Mouse (Mus musculus): ENCODE data around the gene Scamp3. TPM values are rescaled to one million over a fixed set of nuclear protein-coding genes. Genes with fewer than 3 reads are reported as not detected.

The Scamp3 gene
- total and polyA plus RNA-seq, 3 experiments = 4.5 to 72.7 (median 12.5) TPM

DNA sequence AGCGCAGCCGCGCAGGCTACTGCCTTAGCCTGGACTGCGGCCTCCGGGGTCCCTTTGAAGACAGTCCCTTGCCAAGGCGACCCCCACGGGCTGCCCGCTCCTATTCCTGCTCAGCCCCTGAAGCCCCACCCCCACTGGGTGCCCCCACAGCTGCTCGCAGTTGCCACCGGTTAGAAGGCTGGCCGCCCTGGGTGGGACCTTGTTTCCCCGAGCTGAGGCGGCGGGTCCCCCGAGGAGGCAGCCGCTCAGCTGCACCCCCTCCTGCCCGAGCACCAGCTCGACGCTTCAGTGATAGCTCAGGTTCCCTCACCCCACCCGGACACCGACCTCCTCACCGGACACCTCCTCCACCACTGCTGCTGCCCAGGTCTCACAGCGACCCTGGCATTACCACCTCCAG, 9.9 kb downstream of the Scamp3 start:
- Histone ChIP-seq H3K9ac (ENCODE audit: insufficient read depth, low read depth) (no peak overlapping the region), H3K27ac (ENCODE audit: insufficient read depth, low read depth) (no peak overlapping the region), H3K9me3 (replicated peaks; ENCODE audit: low read length) (no peaks in the 10 kb centered on the region), H3K4me2 (ENCODE audit: insufficient read depth, low read depth, poor library complexity, severe bottlenecking) (no peak overlapping the region), H3K4me3 (replicated peaks in 1 of 3; ENCODE audit: low read depth in 2 of 3, low read length in 2 of 3, poor library complexity in 1 of 3) (no peak overlapping the region), H3K4me1 (ENCODE audit: control insufficient read depth in 1 of 2, insufficient read depth in 2 of 2) (no peaks in the 10 kb centered on the region), H3K27me3 (replicated peaks) (no peaks in the 10 kb centered on the region), H3K36me3 (replicated peaks in 1 of 2; ENCODE audit: control insufficient read depth in 1 of 2, insufficient read depth in 1 of 2, low read length in 1 of 2) (peaks cover 32 to 84% of the 10 kb centered on the region in 2 experiments), H3K79me2 (replicated peaks; ENCODE audit: control insufficient read depth, extremely low read depth, insufficient read depth, poor library complexity, severe bottlenecking) (no peaks in the 10 kb centered on the region)
- no peak for DNase-seq (ENCODE audit: extremely low read depth)
- TF ChIP-seq ETS1 (conservative IDR thresholded peaks at IDR 0.05; ENCODE audit: low read depth, low read length) (no peak), ZNF384 (IDR thresholded peaks at IDR 0.05; ENCODE audit: low read depth, low read length) (no peak), KAT2A (IDR thresholded peaks at IDR 0.05; ENCODE audit: insufficient replicate concordance, low read length) (no peak), E2F4 (IDR thresholded peaks at IDR 0.05; ENCODE audit: insufficient replicate concordance, low read depth, low read length) (no peak), JUND (conservative IDR thresholded peaks at IDR 0.05; ENCODE audit: low read depth, low read length) (no peak), TBP (conservative IDR thresholded peaks at IDR 0.05; ENCODE audit: low read depth, low read length) (no peak), POLR2AphosphoS2 (IDR thresholded peaks at IDR 0.05; ENCODE audit: low read depth, low read length) (no peak), CTCF (conservative IDR thresholded peaks at IDR 0.05 in 1 of 2, IDR thresholded peaks at IDR 0.05 in 1 of 2; ENCODE audit: low read depth in 2 of 2, low read length in 2 of 2) (no peak), PAX5 (IDR thresholded peaks at IDR 0.05; ENCODE audit: low read length) (no peak), MAX (IDR thresholded peaks at IDR 0.05; ENCODE audit: low read length) (no peak), MEF2A (IDR thresholded peaks at IDR 0.05; ENCODE audit: borderline replicate concordance, low read depth, low read length) (no peak), BHLHE40 (IDR thresholded peaks at IDR 0.05; ENCODE audit: low read depth, low read length) (no peak)
- in situ Hi-C loops (cut with MboI; ENCODE audit: low pct_ligation_motif_present, low pct_unique_long_range_greater_than_20kb, low sequenced_read_pairs) = no loop called here
- dilution Hi-C loops (cut with MboI; ENCODE audit: extremely low pct_ligation_motif_present, extremely low pct_unique_long_range_greater_than_20kb, low sequenced_read_pairs) = no loop called here

- H3K4me2 ChIP-seq (ENCODE audit: insufficient read depth, low read depth, poor library complexity, severe bottlenecking) = no peak overlapping the region
- no peaks in the 10 kb centered on the region for H3K79me2 ChIP-seq (replicated peaks; ENCODE audit: control insufficient read depth, extremely low read depth, insufficient read depth, poor library complexity, severe bottlenecking)
- H3K9ac ChIP-seq (ENCODE audit: insufficient read depth, low read depth) = no peak overlapping the region
- DNase-seq (ENCODE audit: extremely low read depth) = no peak
- dilution Hi-C loops (cut with MboI; ENCODE audit: extremely low pct_ligation_motif_present, extremely low pct_unique_long_range_greater_than_20kb, low sequenced_read_pairs) = no loop called here
- no peaks in the 10 kb centered on the region for H3K27me3 ChIP-seq (replicated peaks)
- in situ Hi-C loops (cut with MboI; ENCODE audit: low pct_ligation_motif_present, low pct_unique_long_range_greater_than_20kb, low sequenced_read_pairs) = no loop called here
- no peak for TF ChIP-seq MAFK (IDR thresholded peaks at IDR 0.05; ENCODE audit: insufficient replicate concordance, low read length)
- no peak for TF ChIP-seq USF2 (conservative IDR thresholded peaks at IDR 0.05; ENCODE audit: low read depth, low read length)
- TF ChIP-seq MEF2A (IDR thresholded peaks at IDR 0.05; ENCODE audit: borderline replicate concordance, low read depth, low read length) = no peak
- TF ChIP-seq UBTF (IDR thresholded peaks at IDR 0.05; ENCODE audit: low read depth, low read length) = no peak
- no peak for TF ChIP-seq SIN3A (IDR thresholded peaks at IDR 0.05; ENCODE audit: low read length)
- TF ChIP-seq TCF12 (IDR thresholded peaks at IDR 0.05; ENCODE audit: low read depth, low read length) = no peak
- H3K4me1 ChIP-seq (ENCODE audit: control insufficient read depth in 1 of 2, insufficient read depth in 2 of 2) = no peaks in the 10 kb centered on the region
- no peaks in the 10 kb centered on the region for H3K9me3 ChIP-seq (replicated peaks; ENCODE audit: low read length)
- H3K4me3 ChIP-seq (replicated peaks in 1 of 3; ENCODE audit: low read depth in 2 of 3, low read length in 2 of 3, poor library complexity in 1 of 3) = no peak overlapping the region
- no peak overlapping the region for H3K27ac ChIP-seq (ENCODE audit: insufficient read depth, low read depth)
- H3K36me3 ChIP-seq (replicated peaks in 1 of 2; ENCODE audit: control insufficient read depth in 1 of 2, insufficient read depth in 1 of 2, low read length in 1 of 2) = peaks cover 27 to 77% of the 10 kb centered on the region in 2 experiments
These were observed 10.6 kb downstream of the Scamp3 start for GRCm38 (mm10) chr3:89187690-89188477.
